Mouse (Mus musculus): ENCODE results near the gene Bend5.

DNA sequence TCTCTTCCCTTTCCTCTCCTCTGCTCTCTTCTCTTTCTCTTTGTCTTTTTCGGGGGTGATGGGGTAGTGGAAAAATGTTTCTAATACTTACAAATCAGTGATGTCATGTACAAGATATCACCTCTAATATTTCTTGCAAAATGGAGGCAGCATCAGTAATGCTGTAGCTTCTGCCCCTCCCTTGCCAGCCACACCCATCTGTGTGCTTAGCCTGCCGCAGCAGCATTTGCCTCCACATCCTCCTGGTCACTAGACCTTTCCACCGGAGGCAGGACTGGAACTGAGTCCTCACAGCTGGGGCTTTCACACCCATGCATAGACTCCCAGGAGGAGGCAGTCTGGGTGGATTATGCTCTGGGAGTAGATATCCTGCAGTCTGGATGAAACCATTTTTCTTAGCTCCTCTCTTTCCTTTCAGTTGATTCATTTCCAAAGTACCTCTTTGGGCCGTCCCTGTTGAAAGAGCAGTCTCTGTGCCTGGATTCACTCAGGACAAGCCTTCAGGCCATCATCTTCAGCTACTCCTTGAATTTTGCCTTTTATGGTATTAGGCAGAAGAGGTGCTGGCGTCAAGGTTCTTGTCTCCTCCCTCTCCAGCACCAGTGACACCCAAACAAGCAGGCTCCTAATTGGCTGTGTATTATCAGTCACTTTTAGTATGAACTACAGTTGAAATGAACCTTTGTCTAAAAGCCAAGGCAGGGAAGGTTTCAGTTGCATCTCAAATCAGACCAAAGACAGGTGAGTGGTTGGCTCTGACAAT, 88.3 kb downstream of the Bend5 start:
- no peak for TF ChIP-seq EP300 (IDR thresholded peaks at IDR 0.05; ENCODE audit: low read depth)
- TF ChIP-seq CTCF (IDR thresholded peaks at IDR 0.05; ENCODE audit: low read depth), result no peak

All from liver, postnatal 0 days (tissue).